Mouse (Mus musculus): ENCODE results near the gene Cry2.

Cry2 gene

DNA sequence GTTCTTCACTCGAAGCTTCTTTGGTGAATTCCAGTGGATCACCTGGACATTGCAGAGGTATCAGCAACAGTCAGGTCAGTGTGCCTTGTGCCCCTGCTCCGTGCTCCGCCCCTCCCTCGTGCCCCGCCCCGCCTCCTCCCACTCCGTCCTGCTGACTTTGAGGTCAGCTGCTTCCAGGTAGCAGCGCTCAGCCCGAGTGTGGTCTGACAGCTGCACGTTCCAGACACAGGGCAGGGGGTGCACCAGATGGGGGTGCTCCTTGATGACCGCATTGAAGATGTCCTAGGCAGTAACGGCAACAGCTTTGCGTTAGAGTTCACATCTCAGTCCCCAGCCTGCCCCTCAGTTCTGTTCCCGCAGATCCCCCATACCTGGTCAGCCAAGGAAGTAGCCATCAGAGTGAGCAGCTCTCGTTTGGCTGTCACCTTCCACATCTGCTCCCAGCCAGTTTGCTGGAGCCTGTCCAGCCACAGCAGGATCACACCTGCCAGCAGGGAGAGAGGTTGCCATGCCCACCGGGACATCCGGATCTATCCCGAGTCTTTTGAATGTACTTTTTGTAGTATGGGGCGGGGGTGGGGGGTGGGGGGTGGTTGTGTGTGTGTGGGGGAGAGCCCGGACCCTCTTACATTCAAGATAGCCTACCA, 66.3 kb downstream of the Cry2 start:
- peak; percentile 89 for DNase-seq

GRCm38 (mm10) chr2:92365568-92365967, 68.3 kb downstream of the Cry2 start:
- peak; percentile 90 for DNase-seq

GRCm38 (mm10) chr2:92364086-92364485, 69.8 kb downstream of the Cry2 start:
- peak; percentile 87 for DNase-seq

GRCm38 (mm10) chr2:92362571-92363228, 71.1 kb downstream of the Cry2 start:
- peak; percentile 83 for DNase-seq

DNA sequence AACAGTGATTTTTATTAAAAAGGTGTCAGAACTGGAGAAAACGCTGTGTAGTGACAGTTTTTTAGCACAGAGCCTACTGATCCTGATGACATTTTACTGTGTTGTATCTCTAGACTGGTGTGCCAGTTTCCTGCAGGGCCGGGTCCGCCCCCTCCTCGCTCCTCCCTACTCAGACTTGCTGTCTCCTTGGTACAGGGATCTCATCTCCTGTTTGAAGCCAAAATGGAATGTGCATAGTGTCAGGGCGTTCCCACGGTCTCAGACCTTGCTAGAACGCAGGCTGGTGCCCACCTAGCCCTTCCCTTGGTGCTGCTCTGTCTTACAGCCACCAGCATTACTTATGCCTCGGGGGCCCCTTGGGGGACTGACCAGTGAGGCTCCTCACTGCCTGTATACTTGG, 72.0 kb downstream of the Cry2 start:
- peak; percentile 86 for DNase-seq

- peak; percentile 65 for DNase-seq
These were observed 73.0 kb downstream of the Cry2 start for GRCm38 (mm10) chr2:92360893-92361292.

DNA sequence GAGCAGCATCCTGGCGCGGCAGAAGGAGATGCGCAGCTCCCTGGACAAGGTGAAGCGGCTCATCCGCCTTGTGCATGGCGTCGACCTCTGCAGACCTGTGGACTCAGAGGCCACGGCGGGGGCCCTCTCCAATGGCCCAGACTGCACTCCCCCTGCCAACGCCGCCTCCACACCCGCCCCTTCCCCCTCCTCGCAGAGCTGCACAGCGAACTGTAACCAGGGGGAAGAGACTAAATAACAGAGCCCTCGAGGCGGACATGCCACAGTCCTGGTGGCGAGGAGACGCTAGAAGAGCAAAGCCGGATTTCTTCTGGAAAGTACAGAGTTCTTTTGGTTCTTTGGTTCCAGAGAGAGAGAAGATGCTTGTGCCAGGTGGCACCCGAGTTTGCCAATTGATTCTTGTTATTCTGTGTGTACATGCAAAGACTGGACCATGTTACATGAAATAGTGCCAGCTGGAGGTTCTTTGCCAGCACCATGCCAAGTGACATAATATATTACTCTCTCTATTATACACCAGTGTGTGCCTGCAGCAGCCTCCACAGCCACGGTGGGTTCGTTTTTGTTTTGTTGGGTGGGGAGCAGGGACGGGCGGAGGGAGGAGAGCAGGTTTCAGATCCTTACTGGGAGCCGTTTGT, 73.5 kb downstream of the Cry2 start:
- peak; percentile 81 for DNase-seq

- peak; percentile 91 for DNase-seq
These were observed 74.5 kb downstream of the Cry2 start for GRCm38 (mm10) chr2:92359301-92359700.

GRCm38 (mm10) chr2:92354224-92354623, 79.6 kb downstream of the Cry2 start:
- DNase-seq = peak; percentile 96

All from heart, adult 11 months (tissue).